Mouse (Mus musculus): ENCODE data around the gene Frmd8. TPM values are rescaled to one million over a fixed set of nuclear protein-coding genes. Genes with fewer than 3 reads are reported as not detected.

Frmd8 gene
- polyA plus RNA-seq, 1 experiment, result 18.1 TPM

- Histone ChIP-seq H3K4me1 (ENCODE audit: control insufficient read depth, insufficient read depth, low read length) (peaks cover 5% of the 10 kb centered on the region; the same call in 1 of the 2 replicates), H3K4me3 (replicated peaks; ENCODE audit: control insufficient read depth, low read depth, low read length) (no peak overlapping the region), H3K27ac (ENCODE audit: control insufficient read depth, insufficient read depth, low read depth, low read length, poor library complexity) (no peak overlapping the region)
- 14% methylated on average over 7 of the region's 7 CpGs for WGBS
- TF ChIP-seq POLR2A (IDR thresholded peaks at IDR 0.05; ENCODE audit: borderline replicate concordance, control insufficient read depth, low read depth, low read length) (no peak), CTCF (IDR thresholded peaks at IDR 0.05; ENCODE audit: control insufficient read depth, insufficient read depth, low read length) (no peak)
These were observed 3.8 kb downstream of the Frmd8 start for GRCm38 (mm10) chr19:5871273-5871672.

- WGBS, result 81% methylated on average over 6 of the region's 6 CpGs
- peaks cover 3% of the 10 kb centered on the region for H3K4me1 ChIP-seq (ENCODE audit: control insufficient read depth, insufficient read depth, low read length)
- H3K27ac ChIP-seq (ENCODE audit: control insufficient read depth, insufficient read depth, low read depth, low read length, poor library complexity), result no peak overlapping the region
- TF ChIP-seq POLR2A (IDR thresholded peaks at IDR 0.05; ENCODE audit: borderline replicate concordance, control insufficient read depth, low read depth, low read length), result no peak
- no peak for TF ChIP-seq CTCF (IDR thresholded peaks at IDR 0.05; ENCODE audit: control insufficient read depth, insufficient read depth, low read length)
- no peak overlapping the region for H3K4me3 ChIP-seq (replicated peaks; ENCODE audit: control insufficient read depth, low read depth, low read length)
These were observed 7.0 kb downstream of the Frmd8 start for GRCm38 (mm10) chr19:5868096-5868495.

- H3K27ac ChIP-seq (ENCODE audit: control insufficient read depth, insufficient read depth, low read depth, low read length, poor library complexity), result no peak overlapping the region
- no peak for TF ChIP-seq POLR2A (IDR thresholded peaks at IDR 0.05; ENCODE audit: borderline replicate concordance, control insufficient read depth, low read depth, low read length)
- H3K4me3 ChIP-seq (replicated peaks; ENCODE audit: control insufficient read depth, low read depth, low read length), result no peak overlapping the region
- WGBS, result 90% methylated on average over 20 of the region's 20 CpGs
- H3K4me1 ChIP-seq (ENCODE audit: control insufficient read depth, insufficient read depth, low read length), result no peaks in the 10 kb centered on the region; the same call in 1 of the 2 replicates
These were observed 10.2 kb downstream of the Frmd8 start for GRCm38 (mm10) chr19:5864710-5865398.

- TF ChIP-seq CTCF (IDR thresholded peaks at IDR 0.05; ENCODE audit: control insufficient read depth, insufficient read depth, low read length), result no peak
- TF ChIP-seq POLR2A (IDR thresholded peaks at IDR 0.05; ENCODE audit: borderline replicate concordance, control insufficient read depth, low read depth, low read length), result no peak
- no peak overlapping the region for H3K4me3 ChIP-seq (replicated peaks; ENCODE audit: control insufficient read depth, low read depth, low read length)
- H3K27ac ChIP-seq (ENCODE audit: control insufficient read depth, insufficient read depth, low read depth, low read length, poor library complexity), result no peak overlapping the region
- no peaks in the 10 kb centered on the region; the same call in 1 of the 2 replicates for H3K4me1 ChIP-seq (ENCODE audit: control insufficient read depth, insufficient read depth, low read length)
- WGBS, result 77% methylated on average over 5 of the region's 5 CpGs
These were observed 11.3 kb downstream of the Frmd8 start for GRCm38 (mm10) chr19:5863776-5864175.

GRCm38 (mm10) chr19:5862335-5863085 lies 12.6 kb downstream of the Frmd8 start:
- Histone ChIP-seq H3K4me1 (ENCODE audit: control insufficient read depth, insufficient read depth, low read length) (no peaks in the 10 kb centered on the region; the same call in 1 of the 2 replicates), H3K4me3 (replicated peaks; ENCODE audit: control insufficient read depth, low read depth, low read length) (no peak overlapping the region), H3K27ac (ENCODE audit: control insufficient read depth, insufficient read depth, low read depth, low read length, poor library complexity) (no peak overlapping the region)
- 94% methylated on average over 14 of the region's 14 CpGs for WGBS
- TF ChIP-seq POLR2A (IDR thresholded peaks at IDR 0.05; ENCODE audit: borderline replicate concordance, control insufficient read depth, low read depth, low read length) (no peak), CTCF (IDR thresholded peaks at IDR 0.05; ENCODE audit: control insufficient read depth, insufficient read depth, low read length) (no peak)

DNA sequence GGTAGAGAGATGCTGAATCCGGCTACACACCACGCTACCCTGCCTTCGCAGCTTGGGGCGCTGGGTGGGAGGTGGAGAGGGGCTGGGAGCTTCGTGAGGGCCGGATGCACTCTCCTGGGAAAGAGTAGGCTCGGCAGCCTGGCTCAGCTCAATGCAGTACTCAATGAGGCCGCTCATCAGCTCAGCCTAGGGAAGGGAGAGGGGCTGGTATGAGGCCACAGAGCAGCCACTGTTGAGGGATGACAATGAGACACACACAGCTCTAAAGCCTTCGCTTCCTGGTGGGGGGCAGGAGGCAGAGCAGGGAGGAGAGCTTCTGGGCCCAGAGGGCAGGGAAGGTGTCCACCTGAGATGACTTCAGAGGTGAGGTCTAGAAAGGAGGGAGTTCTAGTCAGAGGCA lies 18.5 kb downstream of the Frmd8 start:
- Histone ChIP-seq H3K4me3 (replicated peaks; ENCODE audit: control insufficient read depth, low read depth, low read length) (no peak overlapping the region), H3K4me1 (ENCODE audit: control insufficient read depth, insufficient read depth, low read length) (no peaks in the 10 kb centered on the region), H3K27ac (ENCODE audit: control insufficient read depth, insufficient read depth, low read depth, low read length, poor library complexity) (no peak overlapping the region)
- 86% methylated on average over 9 of the region's 9 CpGs for WGBS
- TF ChIP-seq POLR2A (IDR thresholded peaks at IDR 0.05; ENCODE audit: borderline replicate concordance, control insufficient read depth, low read depth, low read length) (no peak), CTCF (IDR thresholded peaks at IDR 0.05; ENCODE audit: control insufficient read depth, insufficient read depth, low read length) (no peak)

GRCm38 (mm10) chr19:5852035-5852722 lies 22.9 kb downstream of the Frmd8 start:
- no peak overlapping the region for H3K4me3 ChIP-seq (replicated peaks; ENCODE audit: control insufficient read depth, low read depth, low read length)
- 88% methylated on average over 12 of the region's 12 CpGs for WGBS
- no peak overlapping the region for H3K27ac ChIP-seq (ENCODE audit: control insufficient read depth, insufficient read depth, low read depth, low read length, poor library complexity)
- TF ChIP-seq POLR2A (IDR thresholded peaks at IDR 0.05; ENCODE audit: borderline replicate concordance, control insufficient read depth, low read depth, low read length), result no peak
- TF ChIP-seq CTCF (IDR thresholded peaks at IDR 0.05; ENCODE audit: control insufficient read depth, insufficient read depth, low read length), result no peak
- peaks cover 6% of the 10 kb centered on the region for H3K4me1 ChIP-seq (ENCODE audit: control insufficient read depth, insufficient read depth, low read length)

- TF ChIP-seq CTCF (IDR thresholded peaks at IDR 0.05; ENCODE audit: control insufficient read depth, insufficient read depth, low read length) (no peak), POLR2A (IDR thresholded peaks at IDR 0.05; ENCODE audit: borderline replicate concordance, control insufficient read depth, low read depth, low read length) (no peak)
- WGBS, result 73% methylated on average over 5 of the region's 5 CpGs
- peaks cover 6% of the 10 kb centered on the region for H3K4me1 ChIP-seq (ENCODE audit: control insufficient read depth, insufficient read depth, low read length)
- H3K27ac ChIP-seq (ENCODE audit: control insufficient read depth, insufficient read depth, low read depth, low read length, poor library complexity), result no peak overlapping the region
- no peak overlapping the region for H3K4me3 ChIP-seq (replicated peaks; ENCODE audit: control insufficient read depth, low read depth, low read length)
These were observed 23.5 kb downstream of the Frmd8 start for GRCm38 (mm10) chr19:5851481-5851971.
